Mouse (Mus musculus) stomach, embryonic 16.5 days (tissue): Measurements from ENCODE around the gene Gm10770. TPM values are rescaled to one million over a fixed set of nuclear protein-coding genes. Genes with fewer than 3 reads are reported as not detected.
"Not testable (repeated sequence)": the region's sequence is repeated elsewhere in the genome, so short reads cannot be mapped to it uniquely, and the experiment has no call there.

Experiments used
- ATAC-seq: fragments of 200-750 bp; cut with Nextera tagmentation; 2 replicates; pipeline ENCODE4 v1.8.0; 2017; ENCODE audit warnings: moderate number of reproducible peaks, moderate TSS enrichment; ENCODE audit not compliant: insufficient read depth, low FRiP score
- H3K27ac ChIP-seq: fragments of 300-500 bp; sonication (generic); 2 replicates; pipeline ENCODE4 v1.5.1; 2014; ENCODE audit warnings: low read length
- H3K27me3 ChIP-seq: fragments of 300-500 bp; sonication (generic); 2 replicates; pipeline ENCODE4 v1.6.1; 2014; ENCODE audit warnings: low read length, control low read depth, mixed read lengths; ENCODE audit not compliant: control insufficient read depth, insufficient read depth
- H3K36me3 ChIP-seq: fragments of 300-500 bp; sonication (generic); 2 replicates; pipeline ENCODE4 v1.6.1; 2014; ENCODE audit warnings: low read length; ENCODE audit not compliant: control insufficient read depth, insufficient read depth
- H3K4me1 ChIP-seq: fragments of 300-500 bp; sonication (generic); 2 replicates; pipeline ENCODE4 v1.6.1; 2014; ENCODE audit warnings: low read length, control low read depth, mixed read lengths; ENCODE audit not compliant: control insufficient read depth, insufficient read depth
- H3K4me2 ChIP-seq: fragments of 300-500 bp; sonication (generic); 2 replicates; pipeline ENCODE4 v1.6.1; 2014; ENCODE audit warnings: low read depth, low read length, mixed read lengths
- H3K4me3 ChIP-seq: fragments of 300-500 bp; sonication (generic); replicated peaks from 2 replicates; pipeline ENCODE4 v1.5.1; 2014; ENCODE audit warnings: mild to moderate bottlenecking, low read length
- H3K9ac ChIP-seq: fragments of 300-500 bp; sonication (generic); 2 replicates; pipeline ENCODE4 v1.6.1; 2014; ENCODE audit warnings: low read length
- H3K9me3 ChIP-seq: fragments of 300-500 bp; sonication (generic); replicated peaks from 2 replicates; pipeline ENCODE4 v1.6.1; 2016; ENCODE audit warnings: low read length, control low read depth; ENCODE audit not compliant: control insufficient read depth
- whole genome bisulfite sequencing: fragments of 180-500 bp; shearing (Covaris S2); extraction: QIAGEN DNeasy Blood & Tissue Kit; methylation state at CpG from one replicate; pipeline ENCODE4 v1.1.7; 2014; 5-methylcytosine and 5-hydroxymethylcytosine counted together
- polyA plus RNA-seq: library from polyadenylated mRNA; unstranded; fragments of >200 nt; fragmentation: Nextera tagmentation; extraction: Ambion mirVana; gene quantifications from 2 replicates; pipeline ENCODE4 v1.2.1, GENCODE M21; 2015

The Gm10770 gene
- polyA plus RNA-seq, 1 experiment from 2014 or later = not detected

DNA sequence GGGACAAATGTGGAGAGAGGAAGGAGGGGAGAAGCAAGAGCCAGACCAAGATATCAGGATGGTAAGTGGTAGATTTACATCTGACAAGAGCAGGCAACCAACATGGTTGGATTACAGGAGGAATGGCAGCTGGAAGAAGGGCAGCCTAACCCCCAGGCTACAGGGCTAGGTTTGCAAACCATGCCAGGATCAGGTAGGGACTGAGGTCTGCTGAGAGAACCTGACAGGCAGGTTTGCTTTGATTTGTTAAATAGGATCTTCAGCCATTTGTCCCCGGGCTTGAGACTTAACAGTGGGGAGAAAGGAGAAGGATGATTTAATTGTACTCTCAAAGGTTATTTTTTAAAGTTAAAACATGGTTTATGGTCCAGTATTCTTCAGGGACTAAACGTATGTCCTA lies 46.7 kb downstream of the Gm10770 start:
- Histone ChIP-seq H3K4me2 (no peak overlapping the region), H3K27ac (no peak overlapping the region), H3K27me3 (no peaks in the 10 kb centered on the region), H3K4me1 (no peaks in the 10 kb centered on the region), H3K9me3 (peaks cover 4% of the 10 kb centered on the region; the same call in 1 of the 2 replicates), H3K9ac (no peak overlapping the region), H3K36me3 (0 out of 2 replicates have a peak, but pooled peaks cover 7% of the 10 kb centered on the region), H3K4me3 (no peak overlapping the region)
- no peak for ATAC-seq
- WGBS = 76% methylated on average over 2 of the region's 2 CpGs

DNA sequence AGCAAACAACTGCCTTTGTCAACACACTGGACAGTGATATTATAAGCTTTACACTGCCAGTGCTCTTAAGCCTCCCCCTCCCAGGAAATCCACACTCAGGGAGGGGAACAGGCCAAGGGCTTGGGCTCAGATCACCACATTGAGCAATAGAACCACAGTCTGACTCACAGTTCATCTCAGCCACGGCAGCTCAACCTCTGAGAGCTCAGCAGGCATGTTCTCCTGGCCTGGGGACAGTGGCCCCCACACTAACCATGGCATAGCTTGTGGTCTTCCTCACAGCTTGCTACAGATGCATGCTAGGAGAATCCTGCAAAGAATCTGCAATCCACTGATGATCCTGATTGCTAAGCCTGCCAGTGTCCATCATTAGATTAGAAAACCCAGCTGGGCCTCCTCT lies 47.5 kb downstream of the Gm10770 start:
- H3K4me3 ChIP-seq, H3K27me3 ChIP-seq, H3K4me2 ChIP-seq, H3K4me1 ChIP-seq, H3K9ac ChIP-seq, H3K36me3 ChIP-seq, H3K27ac ChIP-seq, ATAC-seq, H3K9me3 ChIP-seq: not testable (repeated sequence)
- 87% methylated on average over 1 of the region's 1 CpGs for WGBS

Other genes with a start within 250 kb of the Gm10770 start
- gene Zfp120, start 43.0 kb downstream of the Gm10770 start, polyA plus RNA-seq = 8.1 and 8.6 TPM in 2 replicates
- not detected in 2 replicates for gene Gm14139, start 2.1 kb upstream of the Gm10770 start, polyA plus RNA-seq
- 8.5 and 8.8 TPM in 2 replicates for gene Zfp937, start 38.4 kb upstream of the Gm10770 start, polyA plus RNA-seq
- 4.6 and 5.0 TPM in 2 replicates for gene Gm21994, start 75.9 kb upstream of the Gm10770 start, polyA plus RNA-seq
- gene Gm14124, start 77.8 kb upstream of the Gm10770 start, polyA plus RNA-seq = 0.04 TPM in 1 of 2 replicates, not detected in the other
- gene Gm10130, start 144.0 kb upstream of the Gm10770 start, polyA plus RNA-seq = 1.6 and 3.7 TPM in 2 replicates
- gene 3300002I08Rik, start 183.1 kb upstream of the Gm10770 start, polyA plus RNA-seq = 5.9 and 6.0 TPM in 2 replicates